Mouse (Mus musculus): ENCODE data around the gene Psmd3.
"Not testable (repeated sequence)": the region's sequence is repeated elsewhere in the genome, so short reads cannot be mapped to it uniquely, and the experiment has no call there.

The Psmd3 gene

GRCm38 (mm10) chr11:98681786-98682745 is at the start of gene Psmd3:
Gene Psmd3 (plus strand): TSS chr11:98682554.
- peak; percentile 99 for DNase-seq

DNA sequence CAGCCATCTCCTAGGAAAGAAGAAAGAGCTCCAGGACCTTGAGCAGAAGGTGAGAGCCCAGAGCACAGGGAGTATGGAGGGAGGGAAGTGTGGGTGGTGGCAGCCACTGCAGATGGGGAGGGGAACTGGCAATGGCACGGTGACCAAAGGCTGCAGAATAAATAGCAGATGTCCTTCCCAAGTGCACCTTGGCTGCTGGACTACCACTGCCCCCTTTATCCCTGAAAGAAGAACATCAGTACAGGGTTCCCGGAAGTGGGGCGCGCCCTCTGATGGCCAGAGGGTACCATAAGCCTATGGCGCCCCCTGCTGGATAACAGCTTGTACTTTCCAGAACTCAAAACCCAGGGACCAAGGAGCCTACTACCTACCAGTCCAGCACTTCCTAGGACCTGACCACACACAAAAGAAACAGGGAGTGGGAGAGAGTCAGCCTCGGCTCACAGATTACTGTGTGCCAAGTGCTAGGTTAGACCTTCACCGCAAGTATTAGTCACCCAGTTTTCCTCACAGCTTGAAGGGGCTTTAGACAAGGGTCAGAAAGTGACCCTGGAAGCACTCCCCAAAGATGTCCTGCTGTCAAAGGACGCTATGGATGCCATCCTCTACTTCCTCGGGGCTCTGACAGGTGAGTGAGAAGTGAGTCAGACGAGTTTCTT is 46.9 kb upstream of the Psmd3 start:
- peak; percentile 73 for DNase-seq

GRCm38 (mm10) chr11:98637501-98637900 is 44.9 kb upstream of the Psmd3 start:
- peak; percentile 59 for DNase-seq

DNA sequence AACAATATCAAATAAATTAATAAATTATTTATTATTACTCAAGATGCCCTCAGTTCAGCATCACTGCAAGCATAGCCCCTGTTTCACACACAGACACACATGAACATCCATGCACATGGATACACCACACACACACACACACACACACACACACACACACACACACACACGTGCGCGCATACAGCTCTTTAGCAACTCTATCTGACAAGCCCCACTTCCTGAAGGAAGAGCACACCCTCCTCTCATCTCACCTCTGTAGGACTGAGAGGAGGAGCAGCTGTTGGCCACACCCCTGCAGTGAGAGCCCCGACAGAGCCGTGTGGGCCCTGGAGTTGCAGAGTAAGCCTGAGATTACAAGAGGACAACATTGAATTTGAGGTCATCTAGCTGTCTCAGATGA is 42.3 kb upstream of the Psmd3 start:
- no peak for DNase-seq

DNA sequence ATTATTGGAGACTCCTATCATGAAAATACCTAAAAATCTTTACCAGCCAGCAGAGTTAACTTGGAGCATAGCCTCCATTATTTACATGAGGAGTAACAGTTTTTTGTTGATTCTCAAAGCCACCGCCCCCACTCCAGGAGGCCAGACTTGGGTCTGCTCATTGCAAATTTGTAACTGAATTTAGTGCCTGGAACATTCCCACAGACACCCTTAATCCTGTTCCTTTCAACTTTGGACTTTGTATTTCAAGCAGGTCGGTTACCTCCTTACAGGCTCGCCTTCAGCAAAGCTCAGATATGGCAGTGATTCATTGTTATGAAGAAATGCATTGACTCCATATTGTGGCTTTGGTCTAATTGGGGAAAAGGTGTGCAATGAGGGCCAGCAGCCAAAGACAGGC is 37.6 kb upstream of the Psmd3 start:
- DNase-seq: no peak

DNA sequence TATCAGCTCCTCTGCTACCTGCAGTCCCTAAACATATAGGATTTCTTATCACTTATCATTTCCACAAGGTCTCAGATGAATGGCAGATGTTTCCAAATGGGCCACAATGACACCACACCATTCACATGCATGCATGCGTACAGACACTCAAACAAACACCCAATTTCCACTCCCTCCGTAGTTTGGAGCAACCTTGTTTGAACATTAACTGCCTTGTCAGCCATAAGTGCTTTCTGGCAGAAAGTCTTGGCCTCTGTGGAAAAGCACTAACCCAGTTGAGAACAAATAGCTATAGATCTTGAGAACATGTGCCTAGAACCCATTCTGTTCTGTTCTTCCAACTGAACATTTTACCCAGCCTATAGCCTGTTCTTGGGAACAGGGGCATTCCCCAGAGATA is 36.4 kb upstream of the Psmd3 start:
- DNase-seq: no peak

GRCm38 (mm10) chr11:98646459-98646858 is 35.9 kb upstream of the Psmd3 start, which contains the start of gene Gsdma2:
Gene Gsdma2 (plus strand): TSS chr11:98646759.
- peak; percentile 66 for DNase-seq

DNA sequence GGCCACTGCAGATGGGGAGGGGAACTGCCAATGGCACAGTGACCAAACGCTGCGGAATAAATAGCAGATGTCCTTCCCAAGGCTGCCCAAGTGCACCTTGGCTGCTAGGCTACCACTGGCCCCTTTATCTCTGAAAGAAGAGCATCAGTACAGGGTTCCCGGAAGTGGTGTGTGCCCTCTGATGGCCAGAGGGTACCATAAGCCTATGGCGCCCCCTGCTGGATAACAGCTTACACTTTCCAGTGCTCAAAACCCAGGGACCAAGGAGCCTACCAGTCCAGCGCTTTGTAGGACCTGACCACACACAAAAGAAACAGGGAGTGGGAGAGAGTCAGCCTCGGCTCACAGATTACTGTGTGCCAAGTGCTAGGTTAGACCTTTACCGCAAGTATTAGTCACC is 27.3 kb upstream of the Psmd3 start:
- DNase-seq: peak; percentile 92

DNA sequence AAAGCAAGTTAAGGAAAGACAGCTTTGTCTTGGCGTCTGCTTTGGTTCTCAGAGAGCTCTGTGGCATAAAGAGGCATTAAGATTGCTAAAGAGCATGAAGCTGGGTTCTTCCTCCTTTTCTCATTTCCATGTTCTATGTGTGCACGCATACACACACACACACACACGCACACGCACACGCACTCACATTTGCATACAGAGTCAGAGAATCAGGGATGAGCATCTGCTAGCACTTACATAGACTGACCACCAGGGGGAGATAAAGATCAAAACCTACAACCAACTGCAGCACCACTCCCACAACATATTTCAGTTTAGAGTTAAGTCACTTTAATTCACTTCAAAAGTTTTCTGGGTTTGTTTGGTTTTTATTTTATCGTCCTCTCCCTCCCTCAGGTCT is 21.8 kb upstream of the Psmd3 start:
- DNase-seq: peak; percentile 91

GRCm38 (mm10) chr11:98664091-98664490 is 18.3 kb upstream of the Psmd3 start, which contains the start of gene Gsdma:
Gene Gsdma (plus strand): TSS chr11:98664351.
- no peak for DNase-seq

GRCm38 (mm10) chr11:98668984-98669383 is 13.4 kb upstream of the Psmd3 start:
- no peak for DNase-seq

- no peak for DNase-seq
Measured at GRCm38 (mm10) chr11:98671284-98671815, 11.0 kb upstream of the Psmd3 start.

GRCm38 (mm10) chr11:98671857-98672256 is 10.5 kb upstream of the Psmd3 start:
- DNase-seq: no peak

- no peak for DNase-seq
Measured at GRCm38 (mm10) chr11:98672482-98672881, 9.9 kb upstream of the Psmd3 start.

- peak; percentile 93 for DNase-seq
Measured at GRCm38 (mm10) chr11:98673136-98673535, 9.2 kb upstream of the Psmd3 start.

DNA sequence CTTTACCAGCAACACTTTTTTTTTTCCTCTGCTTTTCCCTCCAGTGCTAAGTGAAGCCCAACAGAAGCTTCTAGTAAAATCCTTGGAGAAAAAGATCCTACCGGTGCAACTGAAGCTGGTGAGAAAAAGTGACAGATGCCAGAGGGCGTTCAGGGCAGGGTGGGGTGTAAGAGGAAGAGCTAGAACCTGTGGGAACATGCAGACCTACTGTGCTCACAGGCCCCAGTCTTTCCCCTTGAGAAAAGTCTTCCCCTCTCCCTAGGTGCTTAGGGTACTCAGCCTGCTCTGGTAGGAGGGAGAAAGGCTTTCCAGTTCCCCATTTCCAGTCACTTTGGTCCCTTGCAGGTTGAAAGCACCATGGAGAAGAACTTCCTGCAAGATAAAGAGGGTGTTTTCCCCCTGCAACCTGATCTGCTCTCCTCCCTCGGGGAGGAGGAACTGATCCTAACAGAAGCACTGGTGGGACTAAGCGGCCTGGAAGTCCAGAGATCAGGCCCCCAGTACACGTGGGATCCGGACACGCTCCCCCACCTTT is 6.5 kb upstream of the Psmd3 start:
- DNase-seq: no peak

- DNase-seq: no peak
Measured at GRCm38 (mm10) chr11:98680023-98680422, 2.3 kb upstream of the Psmd3 start.

GRCm38 (mm10) chr11:98680595-98680994 is 1.8 kb upstream of the Psmd3 start:
- DNase-seq: not testable (repeated sequence)

DNA sequence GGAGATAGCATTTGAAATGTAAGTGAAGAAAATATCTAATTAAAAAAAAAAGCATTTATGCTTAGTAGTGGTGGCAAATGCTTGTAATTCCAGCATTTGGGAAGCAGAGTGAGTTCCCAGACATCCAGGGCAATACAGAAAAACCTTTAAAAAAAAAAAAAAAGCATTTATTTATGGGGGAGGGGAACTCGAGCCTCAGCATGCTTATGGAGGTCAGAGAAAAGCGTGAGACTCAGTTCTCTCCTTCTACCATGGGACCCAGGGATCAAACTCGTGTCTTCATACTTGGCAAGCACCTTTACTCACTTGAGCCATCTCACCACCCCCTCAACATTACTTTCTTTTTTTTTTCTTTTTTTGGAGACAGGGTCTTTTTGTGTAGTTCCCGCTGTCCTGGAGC is 1.2 kb upstream of the Psmd3 start:
- no peak for DNase-seq

DNA sequence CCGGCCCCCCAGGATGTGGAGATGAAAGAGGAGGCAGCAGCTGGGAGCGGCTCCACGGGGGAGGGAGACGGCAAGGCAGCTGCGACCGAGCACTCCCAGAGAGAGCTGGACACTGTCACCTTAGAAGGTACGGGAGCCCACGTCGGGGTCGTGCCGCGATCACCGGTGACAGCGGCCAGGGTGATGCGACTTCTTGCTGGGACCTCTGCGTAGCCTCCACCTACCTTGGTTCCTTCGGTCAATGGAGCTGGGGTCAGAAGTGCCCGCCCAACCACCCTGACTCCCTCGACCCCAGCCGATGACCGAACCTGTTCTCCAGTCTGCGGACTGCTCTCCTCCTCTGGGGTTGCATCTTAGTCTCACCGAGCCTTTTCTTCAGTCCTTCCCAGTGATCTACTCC is 457 bp downstream of the Psmd3 start:
- DNase-seq: no peak

GRCm38 (mm10) chr11:98685642-98686041 is 3.3 kb downstream of the Psmd3 start:
- no peak for DNase-seq

DNA sequence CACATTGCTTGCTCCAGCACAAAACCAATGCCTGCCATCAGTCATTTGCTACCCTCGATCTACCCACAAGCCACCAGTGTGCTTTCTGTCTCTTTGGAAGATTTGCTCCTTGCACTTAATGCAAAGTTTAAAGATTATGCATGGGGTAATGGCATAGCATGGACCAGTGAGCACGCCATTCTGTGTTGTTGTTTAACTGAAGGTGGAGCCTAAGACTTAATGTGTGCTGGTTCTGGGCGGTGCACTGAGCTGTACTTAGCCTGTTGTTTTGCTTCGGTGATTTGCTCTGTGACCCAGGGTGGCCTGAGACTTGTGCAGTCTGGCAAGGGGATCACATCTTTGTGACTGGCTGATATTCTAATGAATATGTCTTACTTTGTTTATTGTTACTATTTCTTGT is 4.6 kb downstream of the Psmd3 start:
- DNase-seq: no peak

DNA sequence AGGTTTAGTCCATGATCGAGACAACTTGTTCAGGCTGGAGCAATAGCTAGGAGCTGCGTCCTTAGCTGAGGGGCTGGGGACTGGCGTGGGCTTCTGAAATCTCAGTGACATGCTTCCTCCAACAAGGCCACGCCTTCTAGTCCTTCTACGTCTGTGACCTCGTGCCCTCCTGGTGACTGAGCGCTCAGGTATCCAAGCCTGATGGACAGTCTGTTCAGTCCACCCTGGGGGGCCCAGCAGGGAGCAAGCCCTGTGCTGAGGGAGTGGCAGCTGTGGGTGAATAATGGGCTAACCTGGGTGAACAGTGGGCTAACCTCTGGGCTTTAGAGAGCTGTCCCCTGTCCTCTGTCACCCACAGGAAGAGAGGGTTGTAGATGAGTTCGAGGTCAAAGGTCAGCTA is 5.7 kb downstream of the Psmd3 start:
- no peak for DNase-seq
